Mouse (Mus musculus) layer of hippocampus, adult 11-12 months (tissue): ENCODE data around the gene Drd1.

Source experiments
- DNase-seq: peaks from one replicate; pipeline ENCODE4 v3.0.0; 2022; ENCODE audit warnings: low spot score

Drd1 gene

DNA sequence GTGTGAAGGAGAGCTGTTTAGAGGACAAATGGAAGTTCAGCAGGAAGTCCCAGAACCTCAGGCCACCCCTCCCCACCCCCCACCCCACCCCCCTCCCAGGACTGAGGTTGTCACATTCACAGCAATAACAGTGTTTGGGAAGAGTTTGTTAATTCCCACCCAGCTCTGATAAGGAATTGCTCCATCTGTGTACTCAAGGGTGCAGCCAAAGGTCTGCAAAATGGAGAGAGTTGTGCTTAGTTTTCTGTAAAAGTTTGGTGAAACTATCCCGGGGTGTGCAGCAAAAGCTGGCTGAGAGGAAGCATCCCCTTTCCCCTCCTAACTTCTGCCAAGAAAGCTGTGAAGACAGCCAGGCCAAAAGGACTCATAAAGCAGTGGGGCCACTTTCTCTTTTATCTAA, 17.6 kb upstream of the Drd1 start:
- DNase-seq: no peak

GRCm38 (mm10) chr13:54072526-54073057, 17.1 kb upstream of the Drd1 start:
- DNase-seq: no peak

DNA sequence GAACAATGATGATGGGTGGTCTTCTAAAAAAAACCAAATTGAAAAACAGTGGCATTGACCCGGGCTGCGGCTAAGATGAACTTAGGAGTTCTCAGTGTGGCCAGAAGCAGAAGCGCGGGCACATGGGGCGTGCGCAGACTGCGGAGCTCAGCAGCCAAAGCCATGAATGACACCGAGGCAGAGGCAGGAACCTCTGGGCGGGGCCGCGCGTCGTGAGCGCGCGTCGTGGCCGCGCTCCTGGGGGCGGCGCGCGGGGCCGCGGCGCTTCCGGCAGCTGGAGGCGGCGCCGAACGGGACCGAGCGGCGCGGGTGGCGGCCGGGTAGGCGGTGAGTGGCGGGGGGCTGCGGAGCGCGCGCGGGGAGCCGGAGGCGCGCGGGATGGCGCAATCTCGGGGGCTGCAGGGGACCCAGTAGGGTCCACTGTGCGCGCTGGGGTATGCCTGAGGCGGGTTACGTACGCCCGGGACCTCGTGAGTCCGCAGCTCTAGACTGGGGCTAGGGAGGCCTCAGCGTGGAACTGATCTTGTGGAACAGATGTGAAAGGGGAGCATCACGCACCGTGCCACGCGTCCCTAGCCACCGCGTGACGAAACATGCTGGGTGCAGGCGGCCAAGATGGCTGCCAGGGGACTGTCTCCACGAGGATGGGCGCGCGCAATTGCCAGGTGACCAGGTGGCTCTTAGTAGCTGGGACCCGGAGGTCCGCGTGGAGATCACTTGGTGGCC, 16.3 kb upstream of the Drd1 start, which contains the start of gene Sfxn1:
Gene Sfxn1 (plus strand): TSS at position 264 of the 726 bp plus-strand sequence.
- DNase-seq: peak; percentile 70

DNA sequence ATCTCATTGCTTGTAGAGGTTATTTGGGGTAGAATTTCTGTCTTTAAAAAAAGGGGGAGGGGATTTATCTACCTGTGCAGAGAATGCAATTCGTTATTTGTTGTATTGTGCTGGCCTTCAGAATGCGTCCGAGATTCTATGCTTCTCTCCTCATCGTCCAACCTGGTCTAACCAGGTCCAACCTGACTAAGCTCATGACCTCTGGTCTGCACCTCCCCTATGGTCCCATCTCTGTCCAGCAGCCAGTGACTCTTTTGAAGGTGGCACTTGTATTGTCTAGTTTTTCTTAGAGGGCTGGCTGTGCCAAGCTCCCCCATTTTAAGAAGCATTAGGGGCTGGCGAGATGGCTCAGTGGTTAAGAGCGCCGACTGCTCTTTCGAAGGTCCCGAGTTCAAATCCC, 15.5 kb upstream of the Drd1 start:
- DNase-seq: no peak

- DNase-seq: no peak
These were observed 12.2 kb upstream of the Drd1 start for GRCm38 (mm10) chr13:54067617-54068166.

DNA sequence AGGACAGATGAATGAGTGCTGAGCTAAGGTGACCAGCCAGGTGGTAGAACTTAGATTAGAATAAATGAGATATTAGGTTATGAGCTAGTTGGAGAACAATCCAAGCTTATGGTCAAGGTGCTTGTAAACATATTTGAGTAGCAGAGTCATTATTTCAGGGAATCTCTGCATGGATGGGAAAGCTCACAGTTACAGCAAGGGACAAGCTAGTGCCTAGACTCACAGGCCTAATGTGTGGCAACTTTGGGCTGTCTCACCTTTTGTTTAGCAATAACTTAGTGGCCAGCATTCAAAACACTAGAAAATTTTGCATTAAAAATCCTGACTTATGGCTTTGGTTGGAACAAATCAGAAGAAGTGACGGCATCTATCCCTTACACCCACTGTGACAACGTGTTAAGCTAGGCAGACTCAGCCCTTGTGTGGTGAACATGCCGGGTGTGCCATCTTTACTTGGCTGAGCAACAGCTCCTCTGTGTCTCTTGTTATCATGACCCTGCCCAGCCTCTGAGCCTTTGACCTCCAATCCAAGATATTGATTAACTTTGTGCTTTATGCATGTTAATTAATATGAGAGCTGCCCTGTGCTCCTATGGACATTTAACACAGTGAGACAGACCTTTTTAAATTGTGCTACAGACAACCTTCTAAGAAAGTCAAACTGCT, 10.7 kb upstream of the Drd1 start:
- no peak for DNase-seq

- DNase-seq: peak; percentile 49
These were observed 7.8 kb upstream of the Drd1 start for GRCm38 (mm10) chr13:54063292-54063691.

GRCm38 (mm10) chr13:54062068-54062467, 6.6 kb upstream of the Drd1 start:
- DNase-seq: no peak

GRCm38 (mm10) chr13:54054962-54055361, 543 bp downstream of the Drd1 start:
- DNase-seq: no peak

- DNase-seq: no peak
These were observed 3.9 kb downstream of the Drd1 start for GRCm38 (mm10) chr13:54051641-54052040.

DNA sequence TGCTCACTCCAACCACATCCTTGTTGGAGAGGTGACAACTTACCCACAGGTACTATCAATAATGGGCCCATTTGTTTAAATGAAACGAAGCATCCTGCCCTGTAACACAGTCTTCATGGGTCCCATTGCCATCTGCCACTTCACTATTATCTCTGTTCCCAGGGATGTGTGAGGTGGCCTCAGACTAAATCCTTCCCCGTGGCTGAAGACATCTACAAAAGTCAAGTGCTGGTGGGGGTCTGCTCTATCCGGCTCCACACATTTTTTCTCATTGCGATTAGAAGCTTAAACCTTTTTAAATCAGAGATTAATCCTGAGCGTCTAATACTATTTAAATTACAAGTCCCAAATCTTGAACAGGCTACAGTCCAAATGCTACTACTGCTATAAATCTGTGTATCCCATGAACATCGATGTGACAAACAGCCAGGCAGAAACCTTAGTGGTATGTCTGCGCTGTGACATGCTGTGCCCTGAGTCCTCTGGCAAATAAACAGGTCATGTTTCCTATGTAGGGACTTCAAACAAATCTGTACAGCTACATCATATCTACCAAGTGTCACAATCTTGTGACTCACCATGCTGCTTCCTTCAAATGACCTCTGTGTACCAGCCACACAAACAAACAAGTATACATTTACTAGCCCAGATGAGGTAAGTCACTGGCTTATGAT, 6.7 kb downstream of the Drd1 start:
- DNase-seq: no peak

DNA sequence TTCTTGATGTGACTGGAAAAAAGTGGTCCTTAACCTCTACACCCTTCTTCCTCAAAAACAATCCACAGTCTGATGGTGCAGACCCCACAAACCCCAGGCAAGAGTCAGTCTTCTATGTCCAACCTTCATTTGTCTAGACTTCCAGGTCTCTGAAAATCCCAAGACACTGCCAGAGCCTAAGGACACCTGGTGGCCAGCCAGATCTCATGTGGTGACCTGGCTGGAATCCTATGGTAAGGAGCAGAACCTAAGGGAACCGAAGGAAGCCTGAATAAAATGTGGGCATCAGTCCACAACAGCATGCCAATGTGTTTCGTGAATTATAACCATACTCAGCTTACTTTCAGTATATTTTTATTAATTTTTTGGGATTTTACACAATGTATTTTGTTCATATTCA, 15.2 kb downstream of the Drd1 start:
- no peak for DNase-seq

- peak; percentile 12 for DNase-seq
These were observed 17.6 kb downstream of the Drd1 start for GRCm38 (mm10) chr13:54037936-54038335.

DNA sequence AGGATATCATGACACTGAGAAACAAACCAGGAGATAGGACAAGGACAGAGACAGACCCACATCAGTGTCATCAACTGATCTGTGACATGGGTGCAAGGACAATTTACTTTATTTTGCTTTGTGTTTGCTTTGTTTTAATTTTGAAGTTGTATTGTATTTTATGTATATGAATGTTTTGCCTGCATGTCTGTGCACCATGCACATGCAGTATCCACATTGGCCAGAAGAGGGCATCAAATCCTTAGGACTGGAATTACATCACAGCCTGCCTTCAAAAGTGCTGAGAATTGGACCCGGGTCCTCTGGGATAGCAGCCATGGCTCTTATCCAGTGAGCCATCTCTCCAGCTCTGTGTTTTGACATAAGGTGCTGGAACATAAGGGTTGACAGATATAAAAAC, 20.0 kb downstream of the Drd1 start:
- DNase-seq: no peak

- no peak for DNase-seq
These were observed 21.9 kb downstream of the Drd1 start for GRCm38 (mm10) chr13:54033653-54034052.

DNA sequence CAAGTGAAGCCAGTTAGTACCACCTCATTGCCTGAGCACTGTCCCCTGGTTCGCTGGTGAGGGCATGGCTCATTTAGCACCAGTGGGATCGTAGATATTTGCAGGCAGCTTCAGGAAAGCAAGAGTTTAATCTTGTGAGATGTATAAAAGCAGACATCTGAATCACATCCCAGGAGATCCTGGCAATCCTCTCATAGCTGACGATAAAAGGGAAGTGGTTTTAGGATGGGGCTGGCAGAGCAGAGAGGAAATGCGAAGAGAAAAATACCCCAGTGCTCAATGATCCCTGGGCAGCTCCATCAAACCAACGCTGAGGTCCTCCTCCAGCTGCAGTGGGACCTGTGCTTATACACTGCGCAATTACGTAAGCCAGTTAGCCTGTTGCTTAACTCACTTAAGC, 28.4 kb downstream of the Drd1 start:
- DNase-seq: no peak

DNA sequence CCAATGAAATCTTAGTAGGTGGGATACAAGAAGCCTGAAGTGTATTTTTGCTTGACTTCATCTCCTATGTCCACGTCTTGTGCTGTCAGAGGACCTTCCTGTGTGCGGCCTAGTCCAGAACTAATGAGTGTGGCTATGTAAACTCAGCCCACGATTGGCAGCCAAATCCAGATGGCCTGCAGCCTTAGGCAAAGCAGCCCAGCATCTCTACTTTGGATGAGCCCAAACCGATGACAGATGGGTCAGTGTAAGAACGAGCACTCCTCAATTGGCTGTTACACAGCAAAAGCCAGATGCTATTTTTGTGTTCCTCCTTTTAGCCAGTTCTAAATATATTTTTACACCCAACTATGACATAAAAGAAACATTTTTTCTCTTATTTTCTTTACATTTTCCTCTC, 32.2 kb downstream of the Drd1 start:
- DNase-seq: peak; percentile 40

- no peak for DNase-seq
These were observed 46.8 kb downstream of the Drd1 start for GRCm38 (mm10) chr13:54008716-54009115.
